In genomic region chr2:80596960-80597359, GRCm38 (mm10) we compare ENCODE assay signal across 19 mouse cellular contexts. TPM values are rescaled to one million over a fixed set of nuclear protein-coding genes. Genes with fewer than 3 reads are reported as not detected.
DNase-seq lines count a peak whose midpoint lies in the region; ATAC-seq and TF ChIP-seq lines count a peak whose summit lies in the region.
"Had no signal": no experiment of that assay in that cellular context is flagged by ENCODE, and none has a peak within 500 bp of the region (broad histone marks: within the 10 kb centered on the region; RNA-seq: fewer than 3 reads in every experiment).

No protein-coding gene starts in this region.

- intact Hi-C loops in left cerebral cortex, postnatal 10 days (cut with DNase I) = no loop called here

- no peak overlapping the region for H3K4me2 ChIP-seq in forebrain, embryonic 15.5 days (replicated peaks)
- H3K4me2 ChIP-seq: forebrain, embryonic 13.5 days; liver, embryonic 12.5 days; lung, embryonic 14.5 days had no signal

- no peaks in the 10 kb centered on the region for H3K9me3 ChIP-seq in forebrain, embryonic 15.5 days
- H3K9me3 ChIP-seq: forebrain, embryonic 13.5 days; limb, embryonic 10.5 days; liver, embryonic 12.5 days had no signal

- TF ChIP-seq CTCF in cerebellum, adult 2 months (IDR thresholded peaks at IDR 0.05; ENCODE audit: borderline replicate concordance, insufficient read depth, low read depth, low read length) = no peak

- H3K27me3 ChIP-seq in cerebellum, adult 2 months (ENCODE audit: control insufficient read depth, insufficient read depth, low read length) = no peaks in the 10 kb centered on the region
- no peaks in the 10 kb centered on the region for H3K27me3 ChIP-seq in forebrain, embryonic 15.5 days
- H3K27me3 ChIP-seq: forebrain, embryonic 13.5 days had no signal

- WGBS in cerebellum, adult 2 months = 39% methylated on average over 5 of the region's 5 CpGs
- 73% methylated on average over 5 of the region's 5 CpGs for WGBS in forebrain, embryonic 15.5 days

- TF ChIP-seq POLR2A in cerebellum, adult 2 months (IDR thresholded peaks at IDR 0.05; ENCODE audit: borderline replicate concordance, insufficient read depth, low read length) = no peak

- H3K4me1 ChIP-seq in cerebellum, adult 2 months (ENCODE audit: control insufficient read depth, insufficient read depth, low read length) = no peaks in the 10 kb centered on the region
- 0 out of 2 replicates have a peak, but pooled peaks cover 4% of the 10 kb centered on the region for H3K4me1 ChIP-seq in forebrain, embryonic 15.5 days
- H3K4me1 ChIP-seq: forebrain, embryonic 13.5 days; limb, embryonic 10.5 days had no signal

- DNase-seq in frontal cortex, postnatal 25 days (ENCODE audit: low spot score in 2 of 2) = no peak
- DNase-seq in left cerebral cortex, adult 18-20 months (ENCODE audit: low spot score in 2 of 2) = peak; percentile 30 to 46
- no peak for DNase-seq in left cerebral cortex, postnatal 10 days (ENCODE audit: extremely low spot score in 1 of 2, low spot score in 2 of 2)
- peak; percentile 40 for DNase-seq in 3T3-L1 (ENCODE audit: low read depth, low spot score)
- DNase-seq in brain, adult 2 months (ENCODE audit: low read depth, low spot score) = peak; percentile 76
- no peak for DNase-seq in cerebellum, adult 2 months
- DNase-seq: cerebellum, postnatal 14 days; gastrocnemius, postnatal 10 days; kidney, adult 2 months; kidney, postnatal 25 days; lung, embryonic 14.5 days; midbrain, embryonic 14.5 days; thymus, postnatal 36 days had no signal

- H3K4me3 ChIP-seq in cerebellum, adult 2 months (replicated peaks; ENCODE audit: insufficient read depth, low read depth, low read length) = no peak overlapping the region
- no peak overlapping the region for H3K4me3 ChIP-seq in forebrain, embryonic 15.5 days
- H3K4me3 ChIP-seq: forebrain, embryonic 13.5 days; limb, embryonic 10.5 days; liver, embryonic 12.5 days had no signal

- H3K9ac ChIP-seq in forebrain, embryonic 15.5 days (replicated peaks) = no peak overlapping the region
- H3K9ac ChIP-seq: forebrain, embryonic 13.5 days; liver, embryonic 12.5 days; lung, embryonic 14.5 days had no signal

- ATAC-seq in frontal cortex, adult (ENCODE audit: low TSS enrichment) = peak; percentile 51
- ATAC-seq in forebrain, embryonic 15.5 days (replicated peaks) = no peak
- ATAC-seq: forebrain, embryonic 13.5 days; liver, embryonic 12.5 days had no signal

- no peak overlapping the region for H3K27ac ChIP-seq in cerebellum, adult 2 months (ENCODE audit: insufficient read depth, low read length)
- H3K27ac ChIP-seq in forebrain, embryonic 15.5 days (replicated peaks) = no peak overlapping the region
- H3K27ac ChIP-seq: forebrain, embryonic 13.5 days; limb, embryonic 10.5 days; liver, embryonic 12.5 days; macrophage had no signal

- no peaks in the 10 kb centered on the region for H3K36me3 ChIP-seq in forebrain, embryonic 15.5 days
- H3K36me3 ChIP-seq: limb, embryonic 10.5 days; liver, embryonic 12.5 days had no signal

RNA-seq across cellular contexts. Expression of gene Nckap1, which starts 15.8 kb away (rescaled TPM):
- 100 to 1,000 TPM; 412 to 413 TPM for total RNA-seq in left cerebral cortex, adult 18-20 months (2021)
- 100 to 1,000 TPM; 331 to 338 TPM for total RNA-seq in left cerebral cortex, postnatal 10 days (2021)
- 173 and 177 TPM in 2 replicates for polyA plus RNA-seq in cerebellum, adult 2 months (2012; rRNA removed)
- polyA plus RNA-seq in forebrain, embryonic 15.5 days (2015; fragmentation: Nextera tagmentation; extraction: Ambion mirVana) = 97.6 and 104 TPM in 2 replicates

RNA-seq across cellular contexts. Expression of gene Dusp19, which starts 19.9 kb away (rescaled TPM):
- total RNA-seq in left cerebral cortex, adult 18-20 months (2021) = 10 to 100 TPM; 21.2 to 24.7 TPM
- total RNA-seq in left cerebral cortex, postnatal 10 days (2021) = 10 to 100 TPM; 17.5 to 20.0 TPM
- 16.1 and 16.4 TPM in 2 replicates for polyA plus RNA-seq in cerebellum, adult 2 months (2012; rRNA removed)
- polyA plus RNA-seq in forebrain, embryonic 15.5 days (2015; fragmentation: Nextera tagmentation; extraction: Ambion mirVana) = 16.5 and 18.7 TPM in 2 replicates

RNA-seq across cellular contexts. Expression of gene Nup35, which starts 20.1 kb away (rescaled TPM):
- 10 to 100 TPM; 15.8 to 17.1 TPM for total RNA-seq in left cerebral cortex, adult 18-20 months (2021)
- total RNA-seq in left cerebral cortex, postnatal 10 days (2021) = 10 to 100 TPM; 19.5 to 20.0 TPM
- 27.1 and 29.9 TPM in 2 replicates for polyA plus RNA-seq in cerebellum, adult 2 months (2012; rRNA removed)
- 51.0 and 56.1 TPM in 2 replicates for polyA plus RNA-seq in forebrain, embryonic 15.5 days (2015; fragmentation: Nextera tagmentation; extraction: Ambion mirVana)

Comparison
In these comparisons a context has a peak if more than half of its experiments do, and no peak if none do; other contexts are left out.
1. DNase-seq: peak in left cerebral cortex, adult 18-20 months (2 of 2), 3T3-L1 (single experiment) and brain, adult 2 months (single experiment); none in frontal cortex, postnatal 25 days (0 of 2), left cerebral cortex, postnatal 10 days (0 of 2) and cerebellum, adult 2 months (0 of 2).